Mouse (Mus musculus) testis, postnatal 14 days (tissue): ENCODE measurements around the gene Ak2.

Source experiments
- DNase-seq: peaks from one replicate; pipeline ENCODE4 v3.0.0; 2021; ENCODE audit warnings: low spot score

Gene Ak2

GRCm38 (mm10) chr4:128974677-128975076 is 17.1 kb upstream of the Ak2 start:
- peak; percentile 69 for DNase-seq

- no peak for DNase-seq
Observed at GRCm38 (mm10) chr4:128976577-128976976, 15.2 kb upstream of the Ak2 start.

DNA sequence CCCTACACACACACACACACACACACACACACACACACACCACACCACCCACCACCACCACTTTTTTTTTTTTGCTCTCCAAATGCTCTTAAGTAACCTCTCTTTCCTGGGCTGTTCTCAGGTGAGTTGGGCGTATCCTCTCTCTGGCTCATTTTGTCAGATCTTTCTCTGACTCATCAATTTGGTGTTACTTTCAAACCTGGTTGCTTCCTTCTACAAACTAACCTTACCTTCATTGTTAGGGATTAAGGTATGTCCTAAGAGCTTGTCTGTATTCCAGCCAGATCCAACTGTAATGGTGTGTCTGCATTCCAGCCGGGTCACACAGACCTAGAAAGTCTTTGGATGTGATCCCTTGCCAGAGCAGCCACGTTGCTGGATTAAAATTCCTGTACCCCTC is 14.5 kb upstream of the Ak2 start:
- DNase-seq: no peak

- no peak for DNase-seq
Observed at GRCm38 (mm10) chr4:128978634-128979033, 13.1 kb upstream of the Ak2 start.

DNA sequence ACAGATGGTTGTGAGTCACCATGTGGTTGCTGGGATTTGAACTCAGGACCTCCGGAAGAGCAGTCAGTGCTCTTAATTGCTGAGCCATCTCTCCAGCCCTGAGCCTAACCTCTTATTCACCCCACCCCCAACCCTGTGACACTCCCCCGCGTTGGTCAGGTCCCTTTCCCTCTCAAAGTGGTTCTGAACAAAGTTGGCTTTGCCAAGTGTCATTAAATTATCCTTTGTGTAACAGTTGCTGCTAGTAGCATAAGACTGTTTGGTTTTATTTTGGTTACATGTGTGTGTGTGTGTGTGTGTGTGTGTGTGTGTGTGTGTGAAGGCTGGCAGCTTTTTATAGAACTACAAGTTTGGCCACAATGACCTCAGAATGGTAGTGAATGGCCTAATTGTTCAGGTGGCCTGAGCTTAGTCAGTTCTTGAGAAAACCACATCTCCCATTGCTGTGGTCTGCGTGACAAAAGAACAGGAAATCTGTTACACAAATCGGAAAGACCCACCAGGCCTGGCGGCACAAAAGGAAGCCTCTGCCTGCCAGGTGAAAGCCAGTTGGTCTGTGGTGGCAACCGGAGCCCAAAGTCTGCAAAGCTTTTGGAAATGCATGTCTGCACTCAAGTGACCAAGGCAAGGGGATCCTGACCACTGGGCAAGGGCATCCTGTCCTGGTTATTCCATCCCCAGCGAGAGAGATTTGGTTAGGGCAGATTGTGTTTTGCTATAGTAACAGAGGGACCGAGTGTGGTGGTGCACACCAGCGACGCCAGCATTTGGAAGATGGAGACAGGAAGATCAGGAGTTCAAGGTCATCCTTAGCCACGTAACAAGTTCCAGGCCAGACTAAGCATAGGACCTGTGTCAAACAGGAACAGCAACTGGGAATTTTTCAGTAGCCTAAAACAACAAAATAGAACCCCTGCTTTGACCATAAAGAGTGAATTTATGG is 10.6 kb upstream of the Ak2 start:
- no peak for DNase-seq

DNA sequence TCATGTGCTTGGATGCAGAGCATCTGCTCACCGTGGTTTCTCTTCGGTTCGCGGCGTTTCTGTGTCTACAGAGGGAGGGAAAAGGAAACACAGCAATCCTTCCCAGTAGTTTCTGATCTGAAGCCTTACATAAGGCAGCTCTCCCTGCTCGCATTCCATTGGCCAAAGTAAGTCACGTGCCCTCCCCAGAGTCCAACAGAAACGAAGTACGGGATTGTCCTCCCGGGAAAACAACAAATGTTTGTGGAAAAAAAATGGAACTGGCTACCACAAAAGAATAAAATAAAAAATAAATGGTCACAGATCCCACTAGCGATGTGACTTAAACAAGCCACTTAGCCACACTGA is 10.0 kb upstream of the Ak2 start:
- DNase-seq: peak; percentile 36

GRCm38 (mm10) chr4:128983151-128983550 is 8.6 kb upstream of the Ak2 start:
- no peak for DNase-seq

GRCm38 (mm10) chr4:128983656-128984055 is 8.1 kb upstream of the Ak2 start:
- no peak for DNase-seq

GRCm38 (mm10) chr4:128984600-128984999 is 7.2 kb upstream of the Ak2 start:
- DNase-seq: no peak

- no peak for DNase-seq
Observed at GRCm38 (mm10) chr4:128988911-128989310, 2.8 kb upstream of the Ak2 start.

DNA sequence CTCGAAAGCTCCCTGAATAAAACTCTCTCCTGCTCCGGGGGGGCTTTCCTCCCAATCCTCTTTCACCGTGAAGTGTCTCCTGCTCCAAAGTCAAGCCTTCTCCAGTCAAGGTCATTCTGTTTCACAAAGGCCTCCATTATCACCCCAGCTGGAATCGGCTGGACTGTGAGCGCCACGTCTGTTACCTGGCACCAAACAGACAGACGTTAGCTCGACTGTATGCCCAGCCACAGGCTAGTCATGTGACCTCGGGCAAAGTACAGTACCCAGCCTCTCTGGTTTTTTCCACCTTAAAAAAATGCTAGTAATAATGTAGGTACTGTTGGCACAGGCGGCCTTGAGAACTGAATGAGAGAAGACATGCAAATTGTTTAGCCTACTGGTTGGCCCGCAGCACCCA is 2.1 kb upstream of the Ak2 start:
- DNase-seq: no peak

- DNase-seq: no peak
Observed at GRCm38 (mm10) chr4:128992176-128992575, 418 bp downstream of the Ak2 start.

DNA sequence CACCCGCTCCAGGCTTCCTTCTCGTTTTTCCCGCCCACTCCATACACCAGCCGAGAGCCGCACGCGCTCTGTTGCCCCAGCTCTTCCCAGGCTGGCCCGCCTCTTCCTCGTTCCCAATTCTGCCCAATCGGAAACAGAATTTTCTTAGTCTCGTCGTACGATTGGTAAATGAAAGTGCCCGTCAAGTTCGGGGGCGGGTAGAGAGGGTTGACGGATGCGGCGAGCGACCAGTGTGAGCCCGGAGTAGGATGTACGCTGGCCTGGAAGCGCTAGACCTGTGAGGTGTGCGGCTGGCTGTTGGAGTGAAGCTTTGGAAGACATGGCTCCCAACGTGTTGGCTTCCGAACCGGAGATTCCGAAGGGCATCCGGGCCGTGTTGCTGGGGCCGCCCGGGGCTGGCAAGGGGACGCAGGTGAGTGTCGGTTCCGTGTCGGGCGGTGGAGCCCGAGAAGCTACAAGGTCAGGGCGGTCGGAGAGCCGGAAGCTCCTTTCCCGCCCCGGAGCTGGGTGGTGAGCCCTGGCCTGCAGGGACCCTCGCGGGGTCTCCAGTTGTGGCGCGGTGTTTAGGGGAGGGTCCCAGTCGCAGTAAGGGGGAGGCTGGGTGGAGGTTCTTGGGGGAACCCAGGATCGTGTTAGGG is 1.4 kb downstream of the Ak2 start:
- peak; percentile 94 for DNase-seq

GRCm38 (mm10) chr4:128993675-128994074 is 1.9 kb downstream of the Ak2 start:
- no peak for DNase-seq

DNA sequence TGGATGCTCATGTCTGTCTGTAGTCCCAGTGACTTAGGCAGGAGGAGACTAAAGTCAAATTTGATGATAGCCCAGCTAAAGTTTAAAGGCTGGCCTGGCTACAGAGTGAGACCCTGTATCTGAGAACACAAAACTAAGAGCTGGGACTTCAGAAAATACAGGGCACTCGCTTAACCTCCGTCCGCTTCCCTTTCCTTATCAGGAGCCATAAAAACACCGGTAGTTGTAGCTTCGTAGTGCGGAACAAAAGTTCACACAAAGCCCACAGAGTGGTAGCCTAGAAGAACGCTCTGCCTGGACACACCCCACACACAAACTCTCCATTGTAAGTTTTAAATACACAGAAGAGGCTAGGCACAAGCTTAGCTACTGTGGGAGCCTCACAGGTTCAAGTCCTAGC is 3.5 kb downstream of the Ak2 start:
- DNase-seq: no peak

DNA sequence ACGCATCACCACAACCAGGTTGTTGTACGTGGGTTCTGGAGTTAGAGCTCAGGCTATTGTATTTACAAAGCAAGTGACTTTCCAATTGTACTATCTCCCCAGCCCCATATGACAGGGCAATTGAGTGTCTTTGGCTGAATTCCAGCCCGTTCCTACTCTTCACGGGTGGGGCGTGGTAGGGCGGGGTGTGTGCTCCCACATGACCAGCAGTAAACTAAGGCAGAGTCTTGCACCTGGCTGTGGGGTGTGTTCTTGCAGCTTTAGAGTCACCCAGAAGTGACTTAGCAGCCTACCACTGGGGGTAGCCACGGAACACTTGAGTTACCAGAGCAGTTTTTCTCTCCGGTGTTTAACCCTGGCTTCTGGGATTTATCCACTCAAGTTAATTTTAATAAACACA is 5.5 kb downstream of the Ak2 start:
- DNase-seq: no peak

DNA sequence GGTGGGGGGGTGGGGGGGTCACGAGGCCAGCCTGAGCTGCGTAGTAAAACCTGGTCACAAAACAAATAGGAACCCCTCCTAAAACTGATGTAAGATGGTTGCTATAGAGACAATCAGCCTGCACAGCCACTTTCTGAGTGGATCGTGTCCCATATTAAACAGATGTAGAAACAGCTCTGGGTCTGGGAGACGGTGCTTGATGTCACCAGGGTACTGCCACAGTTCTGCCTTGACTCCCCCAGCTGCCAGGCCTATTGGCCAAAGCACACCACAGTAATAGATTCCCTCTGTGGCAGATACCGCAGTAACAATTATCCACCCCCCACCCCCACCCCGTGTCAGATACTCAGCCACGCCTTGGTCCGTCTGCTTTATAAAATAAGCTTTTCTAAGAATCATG is 6.6 kb downstream of the Ak2 start:
- DNase-seq: no peak

DNA sequence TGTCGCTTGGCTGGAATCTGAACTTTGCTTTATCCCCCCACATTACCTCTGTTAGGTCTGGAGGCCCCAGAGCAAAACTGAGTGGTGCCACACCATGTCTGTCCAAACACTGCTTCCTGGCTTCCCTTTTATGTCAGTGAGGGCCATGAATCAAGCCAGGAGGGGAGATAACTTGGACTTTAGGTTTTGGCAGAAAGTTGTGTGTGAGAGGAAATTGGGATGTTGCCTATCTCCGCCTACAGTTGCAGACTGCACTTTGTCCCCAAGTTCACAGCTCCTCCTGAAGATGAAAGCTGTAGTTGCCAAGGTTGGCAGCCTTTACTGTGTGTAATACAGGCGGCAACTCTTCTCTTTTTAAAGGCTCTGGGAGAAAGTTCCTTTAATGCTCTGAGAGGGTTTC is 9.0 kb downstream of the Ak2 start:
- DNase-seq: peak; percentile 32

GRCm38 (mm10) chr4:129003720-129004119 is 12.0 kb downstream of the Ak2 start:
- DNase-seq: no peak

- no peak for DNase-seq
Observed at GRCm38 (mm10) chr4:129008006-129008519, 16.3 kb downstream of the Ak2 start.

DNA sequence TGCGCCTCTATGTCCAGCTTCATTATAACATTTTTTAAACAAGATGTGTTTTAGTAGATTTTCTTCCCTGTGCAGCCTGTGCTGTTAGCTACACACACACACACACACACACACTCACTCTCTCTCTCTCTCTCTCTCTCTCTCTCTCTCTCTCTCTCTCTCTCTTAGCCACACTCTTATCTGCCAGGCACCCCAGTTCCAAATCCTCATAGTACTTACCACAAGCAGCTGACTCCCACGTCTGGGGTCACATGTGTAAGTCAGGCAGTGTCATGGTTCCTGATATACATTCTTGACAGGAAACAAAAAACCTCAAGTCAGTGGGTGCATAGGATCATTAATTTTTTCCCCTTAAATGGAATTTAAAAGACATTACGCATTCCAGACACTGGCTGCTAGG is 16.9 kb downstream of the Ak2 start:
- no peak for DNase-seq

- no peak for DNase-seq
Observed at GRCm38 (mm10) chr4:129009521-129009920, 17.8 kb downstream of the Ak2 start.

DNA sequence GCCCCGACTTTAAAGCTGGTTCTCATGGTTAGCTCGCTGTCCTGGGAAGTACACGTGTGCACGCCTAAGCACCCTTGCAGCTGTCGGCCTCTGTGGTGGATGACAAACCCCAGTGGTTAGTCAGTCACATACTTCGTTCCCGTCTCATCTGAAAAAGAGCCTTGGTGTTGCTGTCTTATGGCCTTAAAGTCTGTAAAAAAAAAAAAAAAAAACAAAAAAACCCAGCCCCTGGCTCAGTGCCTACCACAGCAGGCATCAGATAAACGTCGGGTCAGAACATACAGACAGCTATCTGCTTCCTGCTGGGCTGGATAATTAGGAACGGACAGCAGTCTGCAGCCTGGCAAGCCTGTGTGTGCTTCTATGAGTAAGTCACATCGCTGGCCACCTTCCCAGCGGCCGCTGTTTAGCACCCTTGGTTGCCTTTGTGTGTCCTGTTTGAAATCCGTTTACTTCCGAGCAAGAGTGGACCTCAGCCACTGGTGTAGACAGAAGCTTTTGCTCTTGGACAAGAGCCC is 19.9 kb downstream of the Ak2 start:
- peak; percentile 33 for DNase-seq
